Mouse (Mus musculus) adrenal gland, adult 18-20 months (tissue): Measurements from ENCODE around the gene Rapgef4. TPM values are rescaled to one million over a fixed set of nuclear protein-coding genes. Genes with fewer than 3 reads are reported as not detected.
A peak's percentile ranks its signal among the peaks of the same experiment; 100 is the strongest.

Source experiments
- DNase-seq, 2 experiments: peaks; one replicate each; pipeline ENCODE4 v3.0.0; 2021 to 2022; ENCODE audit warnings: low spot score in 2 of 2
- total RNA-seq, 2 experiments: library from RNA; stranded (reverse); gene quantifications; 1 replicate in 1 of 2; 2 replicates in 1 of 2; pipeline ENCODE4 v1.2.3; 2021

The Rapgef4 gene
- total RNA-seq, 2 experiments from 2014 or later = 43.3 to 279 TPM

DNA sequence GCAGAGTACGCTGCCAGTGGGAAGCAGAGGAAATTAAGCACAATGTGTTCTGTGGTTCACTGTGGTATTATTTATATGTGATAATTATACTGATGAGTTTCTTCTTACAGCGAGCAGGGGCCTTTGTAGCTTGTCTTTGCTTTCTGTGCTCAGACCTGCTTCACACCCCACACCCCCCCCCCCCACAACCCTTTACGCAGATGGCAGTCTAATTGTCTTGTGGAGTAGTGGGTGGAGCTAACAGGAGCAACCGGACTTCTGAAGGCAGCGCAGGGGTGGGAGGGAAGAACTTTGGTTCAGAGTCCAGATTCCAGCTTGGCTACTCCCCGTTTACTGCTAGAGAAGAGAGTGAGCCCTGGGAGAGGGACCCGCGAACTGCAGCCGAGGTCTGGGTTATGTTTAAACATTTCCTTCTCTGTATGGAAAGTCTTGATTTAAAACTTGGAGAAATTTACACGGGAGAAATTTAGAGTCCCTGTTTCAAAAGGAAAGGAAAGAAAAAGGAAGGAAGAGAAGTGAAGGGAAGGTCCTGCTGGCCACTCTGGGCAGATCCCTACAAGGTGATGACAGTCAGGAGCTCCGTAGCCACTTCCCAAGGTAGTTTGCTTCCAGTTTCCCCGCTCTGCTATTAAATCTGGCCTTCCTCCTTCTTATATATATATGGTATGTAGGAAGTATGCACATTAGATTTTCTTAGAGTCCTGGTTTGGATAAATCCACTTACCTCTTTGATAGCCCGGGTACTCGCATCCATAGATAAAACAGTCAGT, 274.0 kb downstream of the Rapgef4 start:
- no peak for DNase-seq

GRCm38 (mm10) chr2:72260704-72261103, 279.7 kb downstream of the Rapgef4 start:
- no peak for DNase-seq

- DNase-seq = no peak
These were observed 281.9 kb downstream of the Rapgef4 start for GRCm38 (mm10) chr2:72262814-72263480.

GRCm38 (mm10) chr2:72267390-72267789, 286.4 kb downstream of the Rapgef4 start:
- DNase-seq = no peak

- no peak for DNase-seq
These were observed 288.8 kb downstream of the Rapgef4 start for GRCm38 (mm10) chr2:72269651-72270341.

- DNase-seq = no peak
These were observed 297.3 kb downstream of the Rapgef4 start for GRCm38 (mm10) chr2:72278247-72278873.

DNA sequence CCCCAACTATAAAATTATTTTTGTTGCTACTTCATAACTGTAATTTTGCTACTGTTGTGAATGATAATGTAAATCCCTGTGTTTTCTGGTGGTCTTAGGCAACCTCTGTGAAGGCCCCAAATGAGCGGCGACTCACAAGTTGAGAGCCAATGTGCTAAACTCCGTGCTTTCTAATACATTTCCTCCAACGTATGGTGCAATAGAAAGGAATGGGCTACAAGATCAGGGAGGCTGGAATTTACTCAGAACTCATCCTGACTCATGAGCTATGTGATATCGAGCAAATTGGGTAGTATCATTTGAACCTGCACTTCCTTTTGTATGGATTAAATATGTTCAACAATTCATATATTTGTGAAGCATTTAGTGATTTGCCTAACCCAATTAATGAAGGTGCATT, 299.5 kb downstream of the Rapgef4 start:
- DNase-seq = no peak

- DNase-seq = no peak
These were observed 300.9 kb downstream of the Rapgef4 start for GRCm38 (mm10) chr2:72281971-72282370.

DNA sequence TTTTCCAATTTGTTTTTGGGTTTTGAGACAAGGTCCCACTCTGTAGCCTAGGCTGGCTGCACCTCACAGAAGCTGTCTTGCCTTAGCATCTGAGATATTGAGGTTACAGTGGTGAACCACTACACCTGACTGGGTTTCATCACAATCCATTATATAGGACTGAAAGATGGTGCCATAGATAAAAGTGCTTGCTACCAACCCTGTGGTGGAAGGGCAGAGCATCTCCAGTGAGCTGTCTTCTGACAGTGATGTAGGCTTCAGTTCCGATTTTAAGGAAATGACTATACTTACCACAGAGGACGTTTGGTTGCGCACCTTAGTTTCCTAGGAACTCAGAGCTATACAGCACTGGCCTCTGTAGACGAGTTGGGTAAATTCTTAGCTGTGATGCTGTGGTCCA, 301.7 kb downstream of the Rapgef4 start:
- no peak for DNase-seq

DNA sequence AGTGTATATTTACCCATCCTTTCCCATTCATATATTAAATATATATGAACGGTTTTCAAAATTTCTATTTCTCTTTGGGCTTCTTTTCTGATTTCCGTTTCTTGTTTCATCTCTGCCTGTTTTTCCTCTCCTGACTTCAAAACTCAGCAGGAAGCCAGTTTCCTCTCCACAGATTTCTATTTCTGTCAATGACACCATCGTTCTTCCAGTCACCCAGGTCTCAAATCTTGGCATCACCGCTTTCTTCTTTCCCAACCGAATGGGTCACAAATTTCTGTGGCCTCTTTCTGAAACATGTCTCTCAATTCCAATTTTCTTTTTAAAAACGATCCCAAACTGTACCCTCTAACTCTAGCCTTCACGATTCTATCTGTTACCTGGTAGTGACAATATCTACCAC, 303.6 kb downstream of the Rapgef4 start:
- DNase-seq = no peak

GRCm38 (mm10) chr2:72285256-72285887, 304.3 kb downstream of the Rapgef4 start, which contains the start of gene Map3k20:
Map3k20 (plus strand) TSS chr2:72285637.
- peak; percentile 73 to 76 for DNase-seq

DNA sequence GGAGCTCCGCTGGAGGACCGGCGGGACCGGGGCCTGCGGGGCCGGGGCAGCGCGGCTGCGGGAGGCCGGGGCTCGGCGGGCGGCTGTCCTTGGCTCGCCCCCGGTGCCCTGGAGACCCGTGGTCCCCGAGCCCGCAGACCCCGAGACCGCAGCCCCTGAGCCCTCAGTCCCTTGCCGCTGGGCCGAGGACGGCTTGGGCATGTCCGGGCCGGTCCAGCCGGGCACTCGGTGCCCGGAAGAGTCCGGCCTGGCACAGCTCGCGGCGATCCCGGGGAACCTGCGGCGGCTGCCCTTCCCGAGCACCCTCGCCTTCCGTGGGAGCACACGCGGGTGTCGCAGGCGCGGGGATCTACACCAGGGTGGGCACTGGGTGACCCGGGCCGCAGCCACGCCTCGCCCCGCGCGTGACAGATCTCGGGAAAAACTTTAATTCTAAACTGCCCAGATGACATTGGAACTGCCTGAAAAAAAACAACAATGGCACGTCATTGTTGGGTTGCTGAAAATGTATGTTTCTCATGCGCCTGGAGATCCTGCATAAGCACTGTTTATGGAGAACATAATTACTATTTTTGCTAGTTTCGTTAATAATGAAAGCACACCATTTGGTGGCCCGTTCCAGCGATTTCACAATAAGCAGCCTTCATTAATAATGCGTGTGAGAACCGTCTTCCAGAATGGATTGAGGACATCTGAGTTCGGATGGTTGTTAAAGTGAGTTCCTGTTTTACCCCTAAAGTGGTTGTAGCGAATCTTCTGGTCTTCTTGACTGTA, 305.0 kb downstream of the Rapgef4 start:
- DNase-seq = peak; percentile 51 to 57

GRCm38 (mm10) chr2:72287142-72287541, 306.1 kb downstream of the Rapgef4 start:
- DNase-seq = no peak

- no peak for DNase-seq
These were observed 308.0 kb downstream of the Rapgef4 start for GRCm38 (mm10) chr2:72288932-72289534.

DNA sequence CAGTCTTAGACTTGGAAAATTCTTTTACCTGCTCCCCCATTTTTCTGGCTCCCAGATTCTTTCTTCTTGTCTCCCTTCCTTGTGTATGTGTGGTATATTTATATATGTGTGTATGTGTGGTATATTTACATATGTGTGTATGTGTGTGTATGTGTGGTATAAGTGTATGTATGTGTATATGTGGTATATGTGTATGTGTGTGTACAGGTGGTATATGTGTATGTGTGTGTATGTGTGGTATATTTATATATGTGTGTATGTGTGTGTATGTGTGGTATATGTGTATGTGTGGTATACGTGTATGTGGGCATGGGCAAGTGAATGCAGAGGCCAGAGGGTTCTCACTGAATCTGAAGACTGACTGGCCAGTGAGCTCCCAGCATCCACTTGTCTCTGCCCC, 310.1 kb downstream of the Rapgef4 start:
- no peak for DNase-seq

- no peak for DNase-seq
These were observed 311.5 kb downstream of the Rapgef4 start for GRCm38 (mm10) chr2:72292573-72292972.

GRCm38 (mm10) chr2:72294994-72295393, 314.0 kb downstream of the Rapgef4 start:
- no peak for DNase-seq

DNA sequence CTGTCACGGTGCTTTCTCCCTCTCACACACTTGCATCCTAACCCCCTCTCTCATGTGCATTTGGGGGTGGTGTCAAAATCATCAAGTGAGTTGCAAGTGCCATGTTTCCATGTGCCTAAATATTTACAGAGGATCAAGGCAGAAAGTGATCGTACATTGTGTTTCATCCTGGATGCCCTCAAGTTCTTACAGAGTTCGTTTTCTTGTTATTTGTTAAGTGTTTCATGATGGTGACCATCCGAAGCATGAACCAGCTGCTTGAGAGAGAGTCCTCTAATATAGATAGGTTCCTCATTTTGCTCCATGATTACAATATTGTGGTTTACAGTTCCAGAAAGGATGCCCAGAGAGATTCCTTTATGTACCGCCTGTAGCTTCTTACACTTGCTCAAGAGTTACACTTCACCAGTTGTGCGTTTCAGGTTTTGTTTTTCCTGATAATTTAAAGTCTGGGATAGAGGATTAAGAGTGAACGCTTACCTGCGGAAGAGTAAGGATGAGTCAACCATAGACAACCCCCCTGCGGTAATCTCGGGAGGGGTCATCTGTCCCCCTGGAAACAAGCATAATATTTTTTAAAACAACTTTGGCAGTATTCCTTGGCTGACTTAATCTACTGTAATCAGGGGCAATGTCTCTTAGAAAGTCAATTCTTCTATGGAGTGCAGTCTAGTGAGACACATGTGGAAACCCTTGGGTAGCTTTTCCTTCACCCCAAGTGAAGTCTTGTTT, 316.1 kb downstream of the Rapgef4 start:
- DNase-seq = no peak

DNA sequence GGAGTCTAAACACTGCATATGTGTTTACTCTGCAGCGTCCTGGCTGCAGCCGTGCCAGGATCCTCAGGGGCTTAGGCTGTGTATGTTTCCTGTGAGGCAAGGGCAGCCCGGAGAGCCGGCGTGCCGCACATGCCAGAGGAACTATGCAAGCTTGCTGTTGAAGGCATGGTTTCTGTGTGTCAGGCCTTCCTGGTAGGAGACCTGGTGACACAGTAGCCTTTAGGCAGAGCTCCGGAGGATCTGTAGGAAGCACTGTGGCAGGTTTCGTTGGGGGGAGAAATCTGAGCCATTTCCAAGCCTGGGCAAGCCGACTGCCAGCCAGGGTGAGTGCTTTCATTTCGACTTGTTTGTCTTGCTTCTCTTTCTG, 316.7 kb downstream of the Rapgef4 start:
- DNase-seq = no peak
